Comparison of ENCODE assay signal across 9 mouse cellular contexts in the genomic region with DNA sequence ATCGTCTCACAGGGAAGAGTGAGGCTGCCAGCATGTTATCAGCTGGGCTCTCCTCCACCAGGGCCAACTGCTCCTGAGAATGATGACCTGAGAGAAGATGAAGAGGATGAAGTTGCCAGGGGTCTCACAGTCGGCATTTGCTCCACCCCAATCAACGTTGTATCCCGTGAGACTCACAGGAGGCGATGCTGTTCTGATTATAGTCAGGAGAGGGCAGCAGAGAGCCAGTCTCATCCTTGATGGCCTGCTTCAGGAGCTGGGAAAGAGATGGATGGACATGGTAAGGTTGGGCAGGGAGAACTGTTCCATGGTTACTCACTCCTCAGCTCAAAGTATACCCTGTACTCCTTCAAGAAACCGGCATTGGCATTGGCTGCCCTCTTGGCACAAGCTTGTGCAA. TPM values are rescaled to one million over a fixed set of nuclear protein-coding genes. Genes with fewer than 3 reads are reported as not detected.
DNase-seq lines count a peak whose midpoint lies in the region; ATAC-seq lines count a peak whose summit lies in the region.
"Had no signal": no experiment of that assay in that cellular context is flagged by ENCODE, and none has a peak within 500 bp of the region (broad histone marks: within the 10 kb centered on the region; RNA-seq: fewer than 3 reads in every experiment).

No protein-coding gene starts in this region.

- DNase-seq in kidney, adult 11 months: peak; percentile 27
- peak; percentile 36 for DNase-seq in Muller cell, postnatal 12 days (ENCODE audit: inconsistent ontology term)
- peak; percentile 80 to 88 for DNase-seq in cerebellum, postnatal 25 days
- DNase-seq in heart, postnatal 14 days: peak; percentile 75 to 87
- DNase-seq in left cerebral cortex, postnatal 10 days (ENCODE audit: extremely low spot score in 1 of 2, low spot score in 2 of 2): peak; percentile 60 to 67
- DNase-seq in thymus, postnatal 10 days (ENCODE audit: low spot score in 2 of 2): peak; percentile 56 to 69

- H3K9me3 ChIP-seq in kidney, embryonic 15.5 days (replicated peaks): no peaks in the 10 kb centered on the region
- H3K9me3 ChIP-seq: embryonic facial prominence, embryonic 15.5 days had no signal

- peaks cover 30% of the 10 kb centered on the region for H3K27me3 ChIP-seq in kidney, embryonic 15.5 days

- H3K4me3 ChIP-seq in kidney, embryonic 15.5 days (replicated peaks): no peak overlapping the region
- H3K4me3 ChIP-seq: embryonic facial prominence, embryonic 15.5 days had no signal

- intact Hi-C loops in heart, postnatal 14 days (cut with DNase I): loop anchor here (2.0 kb wide), 1 partner anchor 259 kb away; no protein-coding TSS in a partner anchor
- intact Hi-C loops in left cerebral cortex, postnatal 10 days (cut with DNase I): loop anchor here (5.0 kb wide), 1 partner anchor 138 kb away; no protein-coding TSS in a partner anchor

- 18% methylated on average over 6 of the region's 6 CpGs for WGBS in kidney, embryonic 15.5 days

- H3K4me2 ChIP-seq in kidney, embryonic 15.5 days: no peak overlapping the region
- H3K4me2 ChIP-seq: embryonic facial prominence, embryonic 15.5 days had no signal

- no peak overlapping the region for H3K27ac ChIP-seq in kidney, embryonic 15.5 days
- H3K27ac ChIP-seq: embryonic facial prominence, embryonic 15.5 days had no signal

- H3K36me3 ChIP-seq in kidney, embryonic 15.5 days: no peaks in the 10 kb centered on the region
- H3K36me3 ChIP-seq: embryonic facial prominence, embryonic 15.5 days had no signal

- H3K4me1 ChIP-seq in kidney, embryonic 15.5 days: peaks cover 17% of the 10 kb centered on the region

- no peak for ATAC-seq in kidney, embryonic 15.5 days (replicated peaks; ENCODE audit: low FRiP score)
- peak; percentile 20; the same call in 1 of the 2 replicates for ATAC-seq in neutrophil, adult 5-6 weeks (ENCODE audit: extremely low read depth, insufficient number of reproducible peaks, low FRiP score, poor library complexity, severe bottlenecking)

- no peak overlapping the region for H3K9ac ChIP-seq in kidney, embryonic 15.5 days
- H3K9ac ChIP-seq: embryonic facial prominence, embryonic 15.5 days had no signal

RNA-seq across cellular contexts. Expression of a gene that starts 5.0 kb away (rescaled TPM):
- polyA plus RNA-seq in kidney, embryonic 15.5 days (2015; fragmentation: Nextera tagmentation; extraction: Ambion mirVana): 0.98 and 1.1 TPM in 2 replicates
- 10 to 100 TPM; 14.5 to 15.5 TPM for total RNA-seq in heart, postnatal 14 days (2021)
- 1 to 10 TPM; 2.6 to 3.1 TPM for total RNA-seq in left cerebral cortex, postnatal 10 days (2021)
- total RNA-seq in neutrophil, adult 5-6 weeks (2017): not detected in 2 replicates

RNA-seq across cellular contexts. Expression of a gene that starts 22.4 kb away (rescaled TPM):
- polyA plus RNA-seq in kidney, embryonic 15.5 days (2015; fragmentation: Nextera tagmentation; extraction: Ambion mirVana): 1.2 TPM in 2 replicates
- total RNA-seq in heart, postnatal 14 days (2021): 1 to 10 TPM in 1 of 2 experiments, under 1 TPM in 1; 0.72 to 3.3 TPM
- total RNA-seq in left cerebral cortex, postnatal 10 days (2021): under 1 TPM in 1 of 2 experiments, not detected in 1; 0.22 TPM
- 20.7 and 23.2 TPM in 2 replicates for total RNA-seq in neutrophil, adult 5-6 weeks (2017)

RNA-seq across cellular contexts. Expression of a gene that starts 36.5 kb away (rescaled TPM):
- 45.3 and 52.3 TPM in 2 replicates for polyA plus RNA-seq in kidney, embryonic 15.5 days (2015; fragmentation: Nextera tagmentation; extraction: Ambion mirVana)
- total RNA-seq in heart, postnatal 14 days (2021): 10 to 100 TPM; 25.7 to 28.0 TPM
- 100 to 1,000 TPM; 418 to 439 TPM for total RNA-seq in left cerebral cortex, postnatal 10 days (2021)
- 94.3 and 106 TPM in 2 replicates for total RNA-seq in neutrophil, adult 5-6 weeks (2017)

RNA-seq across cellular contexts. Expression of a gene that starts 57.4 kb away (rescaled TPM):
- 0.09 TPM in 1 of 2 replicates, not detected in the other for polyA plus RNA-seq in kidney, embryonic 15.5 days (2015; fragmentation: Nextera tagmentation; extraction: Ambion mirVana)
- total RNA-seq in heart, postnatal 14 days (2021): under 1 TPM; 0.32 to 0.48 TPM
- total RNA-seq in left cerebral cortex, postnatal 10 days (2021): 10 to 100 TPM; 99.0 to 99.3 TPM
- 0.12 TPM in 1 of 2 replicates, not detected in the other for total RNA-seq in neutrophil, adult 5-6 weeks (2017)
- polyA plus RNA-seq: embryonic facial prominence, embryonic 15.5 days had no signal

Comparison
In these comparisons a context has a peak if more than half of its experiments do, and no peak if none do; other contexts are left out.
1. DNase-seq: peak in every context shown above with its lines; median percentile 84 in cerebellum, postnatal 25 days; 81 in heart, postnatal 14 days; 64 in left cerebral cortex, postnatal 10 days; 62 in thymus, postnatal 10 days; 36 in Muller cell, postnatal 12 days; 27 in kidney, adult 11 months.